Mouse (Mus musculus) embryonic facial prominence, embryonic 13.5 days (tissue): ENCODE results near the gene Zfp740. TPM values are rescaled to one million over a fixed set of nuclear protein-coding genes. Genes with fewer than 3 reads are reported as not detected.

ENCODE experiments used
- ATAC-seq: fragments of 200-750 bp; cut with Nextera tagmentation; 2 replicates; pipeline ENCODE4 v1.8.0; 2017; ENCODE audit warnings: low read depth; ENCODE audit not compliant: insufficient number of reproducible peaks, insufficient read depth, low FRiP score, low TSS enrichment
- H3K27ac ChIP-seq: fragments of 300-500 bp; sonication (generic); 2 replicates; pipeline ENCODE4 v1.5.1; 2015; ENCODE audit warnings: moderate library complexity, mild to moderate bottlenecking, inconsistent platforms
- H3K27me3 ChIP-seq: fragments of 300-500 bp; sonication (generic); 2 replicates; pipeline ENCODE4 v1.6.1; 2015; ENCODE audit warnings: mild to moderate bottlenecking, inconsistent platforms
- H3K36me3 ChIP-seq: fragments of 300-500 bp; sonication (generic); 2 replicates; pipeline ENCODE4 v1.6.1; 2015; ENCODE audit warnings: mild to moderate bottlenecking, inconsistent platforms
- H3K4me1 ChIP-seq: fragments of 300-500 bp; sonication (generic); 2 replicates; pipeline ENCODE4 v1.6.1; 2015; ENCODE audit warnings: inconsistent platforms
- H3K4me2 ChIP-seq: fragments of 300-500 bp; sonication (generic); 2 replicates; pipeline ENCODE4 v1.6.1; 2015; ENCODE audit warnings: moderate library complexity, mild to moderate bottlenecking, inconsistent platforms
- H3K4me3 ChIP-seq: fragments of 300-500 bp; sonication (generic); 2 replicates; pipeline ENCODE4 v1.5.1; 2015; ENCODE audit warnings: mild to moderate bottlenecking, inconsistent platforms
- H3K9ac ChIP-seq: fragments of 300-500 bp; sonication (generic); 2 replicates; pipeline ENCODE4 v1.6.1; 2015; ENCODE audit warnings: mild to moderate bottlenecking, inconsistent platforms
- H3K9me3 ChIP-seq: fragments of 300-500 bp; sonication (generic); 2 replicates; pipeline ENCODE4 v1.6.1; 2016; ENCODE audit warnings: inconsistent platforms
- WGBS: fragments of 180-500 bp; shearing (Covaris S2); methylation state at CpG from one replicate; pipeline ENCODE4 v1.1.7; 2015; ENCODE audit warnings: mixed read lengths; 5-methylcytosine and 5-hydroxymethylcytosine counted together
- polyA plus RNA-seq: library from polyadenylated mRNA; unstranded; fragments of >200 nt; fragmentation: Nextera tagmentation; extraction: Ambion mirVana; gene quantifications from 2 replicates; pipeline ENCODE4 v1.2.1, GENCODE M21; 2015

Gene Zfp740
- polyA plus RNA-seq, 1 experiment from 2014 or later: 86.3 TPM

GRCm38 (mm10) chr15:102256431-102257201, 53.6 kb downstream of the Zfp740 start:
- Histone ChIP-seq H3K27ac (peak overlapping the region; percentile 99), H3K36me3 (peaks cover 25% of the 10 kb centered on the region), H3K4me3 (peak overlapping the region; percentile 76), H3K4me2 (peak overlapping the region; percentile 98), H3K9me3 (no peaks in the 10 kb centered on the region), H3K9ac (peak overlapping the region; percentile 97), H3K27me3 (no peaks in the 10 kb centered on the region), H3K4me1 (peaks cover 76% of the 10 kb centered on the region)
- no peak for ATAC-seq
- WGBS: 3% methylated on average over 22 of the region's 22 CpGs

- peak within 1 kb of the TSS; percentile 97 for H3K9ac ChIP-seq
- H3K4me1 ChIP-seq: peaks cover 76% of the 10 kb centered on the region
- WGBS: under 1% methylated on average over 43 of the region's 46 CpGs
- peak within 1 kb of the TSS; percentile 99 for H3K27ac ChIP-seq
- H3K9me3 ChIP-seq: no peaks in the 10 kb centered on the region
- peak within 1 kb of the TSS; percentile 98 for H3K4me2 ChIP-seq
- H3K27me3 ChIP-seq: no peaks in the 10 kb centered on the region
- ATAC-seq: peak; percentile 57
- peak within 1 kb of the TSS; percentile 76 for H3K4me3 ChIP-seq
- peaks cover 17% of the 10 kb centered on the region for H3K36me3 ChIP-seq
Observed at GRCm38 (mm10) chr15:102257202-102258075, 54.4 kb downstream of the Zfp740 start, which contains the start of gene Rarg. Rarg (minus strand) TSS chr15:102257517.

- H3K27me3 ChIP-seq: no peaks in the 10 kb centered on the region
- 1% methylated on average over 12 of the region's 12 CpGs for WGBS
- H3K36me3 ChIP-seq: peaks cover 12% of the 10 kb centered on the region
- peak overlapping the region; percentile 76 for H3K4me3 ChIP-seq
- peak overlapping the region; percentile 98 for H3K4me2 ChIP-seq
- peaks cover 75% of the 10 kb centered on the region for H3K4me1 ChIP-seq
- H3K9me3 ChIP-seq: no peaks in the 10 kb centered on the region
- peak overlapping the region; percentile 99 for H3K27ac ChIP-seq
- H3K9ac ChIP-seq: peak overlapping the region; percentile 97
- peak; percentile 48; the same call in 1 of the 2 replicates for ATAC-seq
Observed at GRCm38 (mm10) chr15:102258076-102258470, 55.0 kb downstream of the Zfp740 start.

- peak; percentile 60 for ATAC-seq
- H3K4me3 ChIP-seq: peak overlapping the region; percentile 76
- peak overlapping the region; percentile 98 for H3K4me2 ChIP-seq
- peaks cover 73% of the 10 kb centered on the region for H3K4me1 ChIP-seq
- peak overlapping the region; percentile 97 for H3K9ac ChIP-seq
- H3K36me3 ChIP-seq: peaks cover 7% of the 10 kb centered on the region
- H3K9me3 ChIP-seq: no peaks in the 10 kb centered on the region
- WGBS: 4% methylated on average over 11 of the region's 11 CpGs
- H3K27me3 ChIP-seq: no peaks in the 10 kb centered on the region
- peak overlapping the region; percentile 99 for H3K27ac ChIP-seq
Observed at GRCm38 (mm10) chr15:102258581-102259253, 55.7 kb downstream of the Zfp740 start.

- 36% methylated on average over 7 of the region's 7 CpGs for WGBS
- Histone ChIP-seq H3K9ac (peak overlapping the region; percentile 27; the same call in 1 of the 2 replicates), H3K9me3 (no peaks in the 10 kb centered on the region), H3K36me3 (no peaks in the 10 kb centered on the region), H3K4me2 (peak overlapping the region; percentile 26), H3K4me3 (no peak overlapping the region), H3K27me3 (no peaks in the 10 kb centered on the region), H3K4me1 (peaks cover 48% of the 10 kb centered on the region), H3K27ac (peak overlapping the region; percentile 75)
- 0 out of 2 replicates have a peak, but pooled peaks have one; percentile 30 for ATAC-seq
Observed at GRCm38 (mm10) chr15:102262582-102262981, 59.5 kb downstream of the Zfp740 start.

GRCm38 (mm10) chr15:102263037-102263436, 60.0 kb downstream of the Zfp740 start:
- H3K27ac ChIP-seq: peak overlapping the region; percentile 75
- no peak for ATAC-seq
- H3K4me2 ChIP-seq: no peak overlapping the region
- no peaks in the 10 kb centered on the region for H3K27me3 ChIP-seq
- no peak overlapping the region for H3K9ac ChIP-seq
- no peaks in the 10 kb centered on the region for H3K36me3 ChIP-seq
- H3K9me3 ChIP-seq: no peaks in the 10 kb centered on the region
- no peak overlapping the region for H3K4me3 ChIP-seq
- WGBS: 77% methylated on average over 2 of the region's 2 CpGs
- H3K4me1 ChIP-seq: peaks cover 43% of the 10 kb centered on the region

Other genes starting within 250 kb of the Zfp740 start
- 0.22 and 0.35 TPM in 2 replicates for gene Krt78, start 249.0 kb upstream of the Zfp740 start, polyA plus RNA-seq
- gene Krt8, start 198.8 kb upstream of the Zfp740 start, polyA plus RNA-seq: 38.6 and 86.0 TPM in 2 replicates
- 36.0 and 58.9 TPM in 2 replicates for gene Krt18, start 175.1 kb upstream of the Zfp740 start, polyA plus RNA-seq
- 120 and 129 TPM in 2 replicates for gene Eif4b, start 129.5 kb upstream of the Zfp740 start, polyA plus RNA-seq
- gene Tns2, start 102.8 kb upstream of the Zfp740 start, polyA plus RNA-seq: 40.1 and 49.3 TPM in 2 replicates
- 20.4 and 21.6 TPM in 2 replicates for gene Spryd3, start 67.0 kb upstream of the Zfp740 start, polyA plus RNA-seq
- 1.1 and 1.9 TPM in 2 replicates for gene Igfbp6, start 58.9 kb upstream of the Zfp740 start, polyA plus RNA-seq
- gene Soat2, start 52.7 kb upstream of the Zfp740 start, polyA plus RNA-seq: 0.88 TPM in 1 of 2 replicates, not detected in the other
- gene Csad, start 1.5 kb downstream of the Zfp740 start, polyA plus RNA-seq: 89.6 and 102 TPM in 2 replicates
- gene Itgb7, start 28.7 kb downstream of the Zfp740 start, polyA plus RNA-seq: 3.0 and 3.3 TPM in 2 replicates
- gene Rarg, start 54.3 kb downstream of the Zfp740 start, polyA plus RNA-seq: 135 and 143 TPM in 2 replicates
- gene Gm9918, start 67.3 kb downstream of the Zfp740 start, polyA plus RNA-seq: 1.9 and 2.3 TPM in 2 replicates
- 60.3 and 67.3 TPM in 2 replicates for gene Mfsd5, start 76.2 kb downstream of the Zfp740 start, polyA plus RNA-seq
- gene Espl1, start 93.0 kb downstream of the Zfp740 start, polyA plus RNA-seq: 25.3 and 26.4 TPM in 2 replicates
- gene Pfdn5, start 122.9 kb downstream of the Zfp740 start, polyA plus RNA-seq: 458 and 502 TPM in 2 replicates
- 109 TPM in 2 replicates for gene Myg1, start 128.5 kb downstream of the Zfp740 start, polyA plus RNA-seq
- gene Aaas, start 147.5 kb downstream of the Zfp740 start, polyA plus RNA-seq: 72.9 and 80.6 TPM in 2 replicates
- gene Sp7, start 163.9 kb downstream of the Zfp740 start, polyA plus RNA-seq: 24.1 and 32.7 TPM in 2 replicates
- gene Sp1, start 202.9 kb downstream of the Zfp740 start, polyA plus RNA-seq: 12.3 and 14.1 TPM in 2 replicates
- not detected in 2 replicates for gene Amhr2, start 242.1 kb downstream of the Zfp740 start, polyA plus RNA-seq